Mouse (Mus musculus) brain, embryonic 18.5 days (tissue): ENCODE results near the gene Rnf166.
A peak's percentile ranks its signal among the peaks of the same experiment; 100 is the strongest.

ENCODE experiments used
- DNase-seq: peaks from one replicate; pipeline ENCODE4 v3.0.0-alpha.2; 2012; ENCODE audit warnings: low read depth, low spot score

Rnf166 gene

GRCm38 (mm10) chr8:122469965-122470364, 5.9 kb downstream of the Rnf166 start:
- DNase-seq = no peak

- no peak for DNase-seq
Measured at GRCm38 (mm10) chr8:122469407-122469806, 6.5 kb downstream of the Rnf166 start.

GRCm38 (mm10) chr8:122467816-122468215, 8.0 kb downstream of the Rnf166 start:
- DNase-seq = no peak

- no peak for DNase-seq
Measured at GRCm38 (mm10) chr8:122464985-122465384, 10.9 kb downstream of the Rnf166 start.

- no peak for DNase-seq
Measured at GRCm38 (mm10) chr8:122463651-122464640, 11.9 kb downstream of the Rnf166 start.

- DNase-seq = no peak
Measured at GRCm38 (mm10) chr8:122462510-122462909, 13.4 kb downstream of the Rnf166 start.

- no peak for DNase-seq
Measured at GRCm38 (mm10) chr8:122461473-122462148, 14.3 kb downstream of the Rnf166 start.

GRCm38 (mm10) chr8:122460524-122461472, 15.1 kb downstream of the Rnf166 start, which contains the start of gene Snai3:
Gene Snai3, minus strand, starts transcription at chr8:122460733.
- DNase-seq = no peak

GRCm38 (mm10) chr8:122459990-122460389, 15.9 kb downstream of the Rnf166 start:
- no peak for DNase-seq

GRCm38 (mm10) chr8:122459218-122459900, 16.5 kb downstream of the Rnf166 start:
- DNase-seq = no peak

- DNase-seq = no peak
Measured at GRCm38 (mm10) chr8:122457171-122457570, 18.7 kb downstream of the Rnf166 start.

- DNase-seq = no peak
Measured at GRCm38 (mm10) chr8:122454409-122454808, 21.5 kb downstream of the Rnf166 start.

- DNase-seq = no peak
Measured at GRCm38 (mm10) chr8:122452154-122452553, 23.7 kb downstream of the Rnf166 start.

GRCm38 (mm10) chr8:122451161-122451703, 24.6 kb downstream of the Rnf166 start:
- no peak for DNase-seq

GRCm38 (mm10) chr8:122445203-122445602, 30.7 kb downstream of the Rnf166 start:
- no peak for DNase-seq

- DNase-seq = peak; percentile 59
Measured at GRCm38 (mm10) chr8:122444058-122444748, 31.7 kb downstream of the Rnf166 start.

- peak; percentile 99 for DNase-seq
Measured at GRCm38 (mm10) chr8:122443262-122444006, 32.4 kb downstream of the Rnf166 start, which contains the start of gene Mvd. Gene Mvd, minus strand, starts transcription at chr8:122443422.

GRCm38 (mm10) chr8:122442781-122443180, 33.1 kb downstream of the Rnf166 start:
- DNase-seq = no peak

- DNase-seq = no peak
Measured at GRCm38 (mm10) chr8:122442356-122442755, 33.5 kb downstream of the Rnf166 start.
